Mouse (Mus musculus) stomach, postnatal 0 days (tissue): ENCODE results near the gene Polr2b. TPM values are rescaled to one million over a fixed set of nuclear protein-coding genes. Genes with fewer than 3 reads are reported as not detected.

ENCODE experiments used
- ATAC-seq: fragments of 200-750 bp; cut with Nextera tagmentation; 2 replicates; pipeline ENCODE4 v1.8.0; 2017; ENCODE audit not compliant: low FRiP score, low TSS enrichment
- DNase-seq: peaks from one replicate; pipeline ENCODE4 v3.0.0-alpha.2; 2016; ENCODE audit warnings: low spot score
- H3K27ac ChIP-seq: fragments of 300-500 bp; sonication (generic); replicated peaks from 2 replicates; pipeline ENCODE4 v1.5.1; 2014; ENCODE audit warnings: mild to moderate bottlenecking, control low read depth
- H3K27me3 ChIP-seq: fragments of 300-500 bp; sonication (generic); 2 replicates; pipeline ENCODE4 v1.6.1; 2014; ENCODE audit warnings: low read length; ENCODE audit not compliant: control insufficient read depth, insufficient read depth
- H3K36me3 ChIP-seq: fragments of 300-500 bp; sonication (generic); 2 replicates; pipeline ENCODE4 v1.6.1; 2014; ENCODE audit warnings: low read length, mixed read lengths; ENCODE audit not compliant: control insufficient read depth, insufficient read depth
- H3K4me1 ChIP-seq: fragments of 300-500 bp; sonication (generic); replicated peaks from 2 replicates; pipeline ENCODE4 v1.6.1; 2014; ENCODE audit warnings: antibody characterized with exemption; ENCODE audit not compliant: control insufficient read depth, insufficient read depth
- H3K4me2 ChIP-seq: fragments of 300-500 bp; sonication (generic); replicated peaks from 2 replicates; pipeline ENCODE4 v1.6.1; 2014; ENCODE audit warnings: low read depth, mild to moderate bottlenecking, control low read depth, moderate library complexity
- H3K4me3 ChIP-seq: fragments of 300-500 bp; sonication (generic); 2 replicates; pipeline ENCODE4 v1.5.1; 2014; ENCODE audit warnings: low read depth, low read length, control low read depth
- H3K9ac ChIP-seq: fragments of 300-500 bp; sonication (generic); 2 replicates; pipeline ENCODE4 v1.6.1; 2014; ENCODE audit warnings: mild to moderate bottlenecking, low read length, control low read depth, mixed read lengths
- H3K9me3 ChIP-seq: fragments of 300-500 bp; sonication (generic); 2 replicates; pipeline ENCODE4 v1.6.1; 2016; ENCODE audit warnings: low read length; ENCODE audit not compliant: control insufficient read depth
- CTCF ChIP-seq: IDR thresholded peaks from 2 replicates; pipeline ENCODE4 v1.5.1; 2016; ENCODE audit warnings: antibody characterized with exemption, low read depth, mild to moderate bottlenecking, moderate library complexity
- EP300 ChIP-seq: optimal IDR thresholded peaks from 2 replicates; pipeline ENCODE3; 2016; ENCODE audit warnings: antibody characterized with exemption
- WGBS: fragments of 180-500 bp; shearing (Covaris S2); extraction: QIAGEN DNeasy Blood & Tissue Kit; methylation state at CpG from one replicate; pipeline ENCODE4 v1.1.7; 2014; 5-methylcytosine and 5-hydroxymethylcytosine counted together
- polyA plus RNA-seq: library from polyadenylated mRNA; unstranded; fragments of >200 nt; fragmentation: Nextera tagmentation; extraction: Ambion mirVana; gene quantifications from 2 replicates; pipeline ENCODE4 v1.2.1, GENCODE M21; 2015

Polr2b gene
- polyA plus RNA-seq, 1 experiment from 2014 or later: 23.5 TPM

DNA sequence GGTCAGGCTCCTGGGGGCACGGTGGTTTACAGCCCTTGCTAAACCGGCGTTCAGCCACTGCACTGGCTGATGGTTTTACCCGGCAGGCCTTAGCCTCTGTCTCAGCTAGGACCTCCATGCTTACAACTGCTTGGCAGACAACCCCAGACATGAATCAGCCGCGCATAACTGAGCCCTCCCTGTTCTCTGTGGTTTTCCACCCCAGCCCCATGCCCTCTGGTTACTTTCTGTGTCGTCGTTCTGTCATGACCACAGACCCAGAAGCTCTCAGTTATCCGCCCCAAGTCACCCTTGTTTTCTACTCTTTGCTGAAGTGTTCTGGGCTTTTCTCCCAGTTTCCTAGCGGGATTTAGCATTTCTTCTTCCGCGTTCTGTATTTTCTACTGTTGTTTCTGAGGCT, 57.7 kb downstream of the Polr2b start:
- H3K9ac ChIP-seq: no peak overlapping the region; the same call in 1 of the 2 replicates
- peak overlapping the region; percentile 84 for H3K27ac ChIP-seq
- DNase-seq (no peak), ATAC-seq (peak; percentile 52; the same call in 1 of the 2 replicates)
- no peaks in the 10 kb centered on the region for H3K27me3 ChIP-seq
- H3K36me3 ChIP-seq: no peaks in the 10 kb centered on the region
- H3K4me3 ChIP-seq: no peak overlapping the region
- TF ChIP-seq CTCF: no peak
- no peak for TF ChIP-seq EP300
- H3K4me2 ChIP-seq: no peak overlapping the region
- H3K9me3 ChIP-seq: no peaks in the 10 kb centered on the region
- 30% methylated on average over 12 of the region's 12 CpGs for WGBS
- H3K4me1 ChIP-seq: peaks cover 16% of the 10 kb centered on the region

DNA sequence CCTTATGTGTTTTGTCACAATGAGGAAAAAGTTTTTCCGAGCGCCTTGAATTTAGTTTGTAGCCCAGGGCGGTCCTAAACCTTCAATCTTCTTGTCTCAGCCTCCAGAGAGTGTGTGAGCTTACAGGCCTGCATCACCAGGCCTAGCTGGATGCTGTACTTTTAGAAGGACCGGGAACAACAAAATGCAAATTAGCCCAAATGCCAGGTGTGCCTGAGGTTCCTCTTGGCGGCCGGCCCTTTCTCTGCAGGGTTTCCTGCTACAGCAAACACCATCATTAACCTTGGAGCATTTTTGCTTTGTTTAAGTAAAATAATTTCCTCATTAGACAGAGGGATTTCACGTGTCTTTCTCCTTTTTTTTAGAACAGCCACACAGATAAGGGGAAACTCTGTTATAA, 58.2 kb downstream of the Polr2b start:
- no peaks in the 10 kb centered on the region for H3K9me3 ChIP-seq
- H3K36me3 ChIP-seq: no peaks in the 10 kb centered on the region
- WGBS: 44% methylated on average over 7 of the region's 7 CpGs
- H3K27me3 ChIP-seq: no peaks in the 10 kb centered on the region
- no peak for TF ChIP-seq EP300
- peak overlapping the region; percentile 84 for H3K27ac ChIP-seq
- H3K9ac ChIP-seq: no peak overlapping the region
- no peak overlapping the region for H3K4me3 ChIP-seq
- ATAC-seq: no peak
- H3K4me2 ChIP-seq: no peak overlapping the region
- H3K4me1 ChIP-seq: peaks cover 16% of the 10 kb centered on the region
- no peak for DNase-seq

GRCm38 (mm10) chr5:77369394-77369793, 59.4 kb downstream of the Polr2b start:
- no peak for ATAC-seq
- no peak for DNase-seq
- TF ChIP-seq CTCF (no peak), EP300 (no peak)

DNA sequence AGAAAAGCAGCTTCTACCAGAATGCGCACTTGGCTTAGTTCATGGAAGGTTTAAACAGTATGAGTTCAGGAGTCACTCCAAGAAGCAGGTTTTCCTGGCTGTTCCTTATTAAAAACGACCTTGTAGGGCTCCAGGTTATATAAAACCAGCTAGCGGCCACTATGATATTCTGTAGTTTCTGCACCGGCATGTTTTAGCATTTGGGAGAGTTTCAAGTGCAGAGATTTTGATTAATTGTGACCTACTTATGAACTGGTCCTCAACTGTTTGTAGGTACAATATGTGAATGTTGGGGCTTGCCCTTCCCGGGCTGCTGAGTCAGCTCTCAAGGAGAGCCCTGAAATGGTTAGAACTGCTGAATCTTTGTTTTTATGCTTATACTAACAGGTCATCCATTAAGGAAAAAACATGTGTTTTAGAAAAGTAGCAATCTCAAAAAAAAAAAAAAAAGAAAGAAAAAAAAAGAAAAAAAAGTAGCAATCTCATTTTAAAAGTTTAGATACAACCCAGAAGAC, 60.5 kb downstream of the Polr2b start:
- 55% methylated on average over 5 of the region's 5 CpGs for WGBS
- H3K27ac ChIP-seq: peak overlapping the region; percentile 63

More at GRCm38 (mm10) chr5:77369394-77369793, 59.4 kb downstream of the Polr2b start:
- Histone ChIP-seq H3K9ac (no peak overlapping the region), H3K4me1 (peaks cover 16% of the 10 kb centered on the region), H3K36me3 (no peaks in the 10 kb centered on the region), H3K4me2 (no peak overlapping the region), H3K27me3 (no peaks in the 10 kb centered on the region), H3K4me3 (no peak overlapping the region), H3K9me3 (no peaks in the 10 kb centered on the region), H3K27ac (peak overlapping the region; percentile 63)
- WGBS: 56% methylated on average over 5 of the region's 5 CpGs

GRCm38 (mm10) chr5:77372242-77372641, 62.3 kb downstream of the Polr2b start:
- H3K27ac ChIP-seq: 0 out of 2 replicates have a peak overlapping the region, but pooled peaks have one; percentile 20

More for the DNA sequence above, 60.5 kb downstream of the Polr2b start:
- Histone ChIP-seq H3K9ac (no peak overlapping the region), H3K4me1 (peaks cover 16% of the 10 kb centered on the region), H3K4me2 (no peak overlapping the region), H3K4me3 (no peak overlapping the region), H3K36me3 (no peaks in the 10 kb centered on the region), H3K9me3 (no peaks in the 10 kb centered on the region), H3K27me3 (no peaks in the 10 kb centered on the region)
- TF ChIP-seq EP300 (no peak), CTCF (no peak)
- DNase-seq: no peak
- ATAC-seq: no peak

GRCm38 (mm10) chr5:77372778-77373177, 62.8 kb downstream of the Polr2b start:
- no peaks in the 10 kb centered on the region for H3K27me3 ChIP-seq
- DNase-seq: no peak
- no peak overlapping the region for H3K9ac ChIP-seq
- ATAC-seq: 0 out of 2 replicates have a peak, but pooled peaks have one; percentile 18
- WGBS: 43% methylated on average over 6 of the region's 6 CpGs
- no peak for TF ChIP-seq EP300
- no peak for TF ChIP-seq CTCF
- no peak overlapping the region for H3K4me2 ChIP-seq
- H3K4me3 ChIP-seq: no peak overlapping the region
- no peaks in the 10 kb centered on the region for H3K36me3 ChIP-seq
- H3K9me3 ChIP-seq: no peaks in the 10 kb centered on the region
- 0 out of 2 replicates have a peak overlapping the region, but pooled peaks have one; percentile 20 for H3K27ac ChIP-seq
- peaks cover 9% of the 10 kb centered on the region for H3K4me1 ChIP-seq

More at GRCm38 (mm10) chr5:77372242-77372641, 62.3 kb downstream of the Polr2b start:
- no peaks in the 10 kb centered on the region for H3K27me3 ChIP-seq
- H3K9ac ChIP-seq: no peak overlapping the region
- DNase-seq (no peak), ATAC-seq (no peak)
- H3K4me1 ChIP-seq: peaks cover 13% of the 10 kb centered on the region
- TF ChIP-seq CTCF (no peak), EP300 (no peak)
- H3K4me2 ChIP-seq: no peak overlapping the region
- WGBS: 54% methylated on average over 7 of the region's 7 CpGs
- no peaks in the 10 kb centered on the region for H3K36me3 ChIP-seq
- no peaks in the 10 kb centered on the region for H3K9me3 ChIP-seq
- no peak overlapping the region for H3K4me3 ChIP-seq
